In genomic region chr15:83150694-83151093, GRCm38 (mm10) we compare ENCODE assay signal across 16 mouse cellular contexts. TPM values are rescaled to one million over a fixed set of nuclear protein-coding genes. Genes with fewer than 3 reads are reported as not detected.
DNase-seq lines count a peak whose midpoint lies in the region; ATAC-seq and TF ChIP-seq lines count a peak whose summit lies in the region.
"Had no signal": no experiment of that assay in that cellular context is flagged by ENCODE, and none has a peak within 500 bp of the region (broad histone marks: within the 10 kb centered on the region; RNA-seq: fewer than 3 reads in every experiment).

No protein-coding gene starts in this region.

- H3K36me3 ChIP-seq in embryonic facial prominence, embryonic 12.5 days: peaks cover 20% of the 10 kb centered on the region
- peaks cover 44% of the 10 kb centered on the region for H3K36me3 ChIP-seq in embryonic facial prominence, embryonic 10.5 days (replicated peaks)
- H3K36me3 ChIP-seq in kidney, embryonic 14.5 days (ENCODE audit: control insufficient read depth, insufficient read depth, low read length): peaks cover 25% of the 10 kb centered on the region
- H3K36me3 ChIP-seq in midbrain, embryonic 12.5 days: peaks cover 35% of the 10 kb centered on the region
- peaks cover 47% of the 10 kb centered on the region for H3K36me3 ChIP-seq in midbrain, embryonic 10.5 days
- H3K36me3 ChIP-seq in liver, postnatal 0 days (replicated peaks; ENCODE audit: insufficient read depth, low read length): peaks cover 21% of the 10 kb centered on the region

- H3K4me3 ChIP-seq in embryonic facial prominence, embryonic 12.5 days: no peak overlapping the region
- H3K4me3 ChIP-seq in embryonic facial prominence, embryonic 10.5 days: no peak overlapping the region
- no peak overlapping the region for H3K4me3 ChIP-seq in kidney, embryonic 14.5 days (ENCODE audit: low read length)
- H3K4me3 ChIP-seq in midbrain, embryonic 12.5 days: no peak overlapping the region
- no peak overlapping the region for H3K4me3 ChIP-seq in midbrain, embryonic 10.5 days
- no peak overlapping the region for H3K4me3 ChIP-seq in liver, postnatal 0 days (ENCODE audit: low read depth, low read length)
- H3K4me3 ChIP-seq: hindbrain, embryonic 12.5 days; neural tube, embryonic 12.5 days had no signal

- H3K9ac ChIP-seq in embryonic facial prominence, embryonic 12.5 days: 0 out of 2 replicates have a peak overlapping the region, but pooled peaks have one; percentile 4
- no peak overlapping the region for H3K9ac ChIP-seq in kidney, embryonic 14.5 days (ENCODE audit: low read depth, low read length)
- H3K9ac ChIP-seq in midbrain, embryonic 12.5 days (replicated peaks): no peak overlapping the region
- H3K9ac ChIP-seq in liver, postnatal 0 days (replicated peaks): no peak overlapping the region
- H3K9ac ChIP-seq: limb, embryonic 13.5 days; neural tube, embryonic 12.5 days had no signal

- no peak overlapping the region for H3K27ac ChIP-seq in embryonic facial prominence, embryonic 12.5 days
- no peak overlapping the region for H3K27ac ChIP-seq in embryonic facial prominence, embryonic 10.5 days (replicated peaks)
- H3K27ac ChIP-seq in kidney, embryonic 14.5 days (ENCODE audit: low read depth, low read length): no peak overlapping the region
- H3K27ac ChIP-seq in midbrain, embryonic 12.5 days (replicated peaks): 0 out of 2 replicates have a peak overlapping the region, but pooled peaks have one; percentile 25
- no peak overlapping the region for H3K27ac ChIP-seq in midbrain, embryonic 10.5 days (replicated peaks)
- H3K27ac ChIP-seq in liver, postnatal 0 days (ENCODE audit: low read depth): peak overlapping the region; percentile 60; the same call in 1 of the 2 replicates

- no peak for DNase-seq in embryonic facial prominence, embryonic 10.5 days (ENCODE audit: low spot score)
- DNase-seq in kidney, adult 9 months: peak; percentile 52
- no peak for DNase-seq in midbrain, embryonic 10.5 days (ENCODE audit: low spot score)
- DNase-seq in liver, postnatal 0 days: no peak
- DNase-seq in embryo, embryonic 10.5 days (ENCODE audit: low spot score): no peak
- DNase-seq: gastrocnemius, postnatal 36 days; lung, postnatal 4 days had no signal

- H3K4me2 ChIP-seq in embryonic facial prominence, embryonic 12.5 days (replicated peaks): no peak overlapping the region
- H3K4me2 ChIP-seq in kidney, embryonic 14.5 days (replicated peaks; ENCODE audit: low read depth, low read length): no peak overlapping the region
- H3K4me2 ChIP-seq in midbrain, embryonic 12.5 days (replicated peaks): no peak overlapping the region
- H3K4me2 ChIP-seq in liver, postnatal 0 days (ENCODE audit: low read depth, low read length): no peak overlapping the region

- ATAC-seq in embryonic facial prominence, embryonic 12.5 days (ENCODE audit: insufficient number of reproducible peaks, insufficient read depth, low FRiP score, low TSS enrichment): no peak
- ATAC-seq in kidney, embryonic 14.5 days (ENCODE audit: low FRiP score, low TSS enrichment): no peak
- no peak for ATAC-seq in midbrain, embryonic 12.5 days (ENCODE audit: low FRiP score, low read depth)
- no peak for ATAC-seq in liver, postnatal 0 days
- ATAC-seq: midbrain, embryonic 16.5 days; Patski had no signal

- peaks cover 12% of the 10 kb centered on the region; the same call in 1 of the 2 replicates for H3K4me1 ChIP-seq in embryonic facial prominence, embryonic 12.5 days
- H3K4me1 ChIP-seq in embryonic facial prominence, embryonic 10.5 days: peaks cover 13% of the 10 kb centered on the region
- H3K4me1 ChIP-seq in kidney, embryonic 14.5 days (ENCODE audit: control insufficient read depth, insufficient read depth, low read length): peaks cover 5% of the 10 kb centered on the region; the same call in 1 of the 2 replicates
- peaks cover 21% of the 10 kb centered on the region for H3K4me1 ChIP-seq in midbrain, embryonic 12.5 days
- peaks cover 14% of the 10 kb centered on the region for H3K4me1 ChIP-seq in midbrain, embryonic 10.5 days
- H3K4me1 ChIP-seq in liver, postnatal 0 days (ENCODE audit: insufficient read depth): peaks cover 10% of the 10 kb centered on the region

- 86% methylated on average over 4 of the region's 4 CpGs for WGBS in embryonic facial prominence, embryonic 12.5 days
- WGBS in embryonic facial prominence, embryonic 10.5 days: 86% methylated on average over 4 of the region's 4 CpGs
- 89% methylated on average over 4 of the region's 4 CpGs for WGBS in kidney, embryonic 14.5 days
- 84% methylated on average over 4 of the region's 4 CpGs for WGBS in midbrain, embryonic 12.5 days
- WGBS in midbrain, embryonic 10.5 days: 90% methylated on average over 4 of the region's 4 CpGs
- 84% methylated on average over 4 of the region's 4 CpGs for WGBS in liver, postnatal 0 days (ENCODE audit: insufficient replicate concordance)

- no peaks in the 10 kb centered on the region for H3K9me3 ChIP-seq in embryonic facial prominence, embryonic 12.5 days
- H3K9me3 ChIP-seq in embryonic facial prominence, embryonic 10.5 days: no peaks in the 10 kb centered on the region
- no peaks in the 10 kb centered on the region for H3K9me3 ChIP-seq in kidney, embryonic 14.5 days (ENCODE audit: control insufficient read depth, low read length)
- H3K9me3 ChIP-seq in midbrain, embryonic 12.5 days: no peaks in the 10 kb centered on the region
- H3K9me3 ChIP-seq in midbrain, embryonic 10.5 days (replicated peaks): no peaks in the 10 kb centered on the region
- H3K9me3 ChIP-seq in liver, postnatal 0 days (ENCODE audit: low read length): no peaks in the 10 kb centered on the region
- H3K9me3 ChIP-seq: heart, embryonic 10.5 days; hindbrain, embryonic 12.5 days; limb, embryonic 13.5 days; neural tube, embryonic 12.5 days had no signal

- H3K27me3 ChIP-seq in embryonic facial prominence, embryonic 12.5 days: no peaks in the 10 kb centered on the region
- H3K27me3 ChIP-seq in embryonic facial prominence, embryonic 10.5 days (replicated peaks; ENCODE audit: low read depth, poor library complexity, severe bottlenecking): no peaks in the 10 kb centered on the region
- no peaks in the 10 kb centered on the region for H3K27me3 ChIP-seq in kidney, embryonic 14.5 days (ENCODE audit: control insufficient read depth, insufficient read depth, low read length)
- H3K27me3 ChIP-seq in midbrain, embryonic 12.5 days: no peaks in the 10 kb centered on the region
- no peaks in the 10 kb centered on the region for H3K27me3 ChIP-seq in midbrain, embryonic 10.5 days (ENCODE audit: low read depth, poor library complexity, severe bottlenecking)
- H3K27me3 ChIP-seq in liver, postnatal 0 days (ENCODE audit: insufficient read depth, low read length): no peaks in the 10 kb centered on the region
- H3K27me3 ChIP-seq: hindbrain, embryonic 12.5 days; limb, embryonic 13.5 days; neural tube, embryonic 12.5 days; Patski had no signal

- TF ChIP-seq CTCF in liver, postnatal 0 days (IDR thresholded peaks at IDR 0.05; ENCODE audit: low read depth): no peak

- TF ChIP-seq EP300 in liver, postnatal 0 days (IDR thresholded peaks at IDR 0.05; ENCODE audit: low read depth): no peak

RNA-seq across cellular contexts. Expression of gene Poldip3, which starts 1.5 kb away (rescaled TPM):
- polyA plus RNA-seq in embryonic facial prominence, embryonic 12.5 days (2016; fragmentation: Nextera tagmentation; extraction: Ambion mirVana): 169 and 172 TPM in 2 replicates
- 181 and 182 TPM in 2 replicates for polyA plus RNA-seq in embryonic facial prominence, embryonic 10.5 days (2016; fragmentation: Nextera tagmentation; extraction: Ambion mirVana)
- 117 and 173 TPM in 2 replicates for polyA plus RNA-seq in kidney, embryonic 14.5 days (2014; fragmentation: Nextera tagmentation; extraction: Ambion mirVana)
- 183 and 185 TPM in 2 replicates for polyA plus RNA-seq in midbrain, embryonic 12.5 days (2016; fragmentation: Nextera tagmentation; extraction: Ambion mirVana)
- polyA plus RNA-seq in midbrain, embryonic 10.5 days (2016; fragmentation: Nextera tagmentation; extraction: Ambion mirVana): 189 and 190 TPM in 2 replicates
- 30.2 and 32.5 TPM in 2 replicates for polyA plus RNA-seq in liver, postnatal 0 days (2015; fragmentation: Nextera tagmentation; extraction: Ambion mirVana)

RNA-seq across cellular contexts. Expression of gene Cyb5r3, which starts 21.7 kb away (rescaled TPM):
- polyA plus RNA-seq in embryonic facial prominence, embryonic 12.5 days (2016; fragmentation: Nextera tagmentation; extraction: Ambion mirVana): 107 and 111 TPM in 2 replicates
- polyA plus RNA-seq in embryonic facial prominence, embryonic 10.5 days (2016; fragmentation: Nextera tagmentation; extraction: Ambion mirVana): 194 and 204 TPM in 2 replicates
- 144 and 175 TPM in 2 replicates for polyA plus RNA-seq in kidney, embryonic 14.5 days (2014; fragmentation: Nextera tagmentation; extraction: Ambion mirVana)
- polyA plus RNA-seq in midbrain, embryonic 12.5 days (2016; fragmentation: Nextera tagmentation; extraction: Ambion mirVana): 139 and 148 TPM in 2 replicates
- 218 and 255 TPM in 2 replicates for polyA plus RNA-seq in midbrain, embryonic 10.5 days (2016; fragmentation: Nextera tagmentation; extraction: Ambion mirVana)
- polyA plus RNA-seq in liver, postnatal 0 days (2015; fragmentation: Nextera tagmentation; extraction: Ambion mirVana): 89.1 and 94.2 TPM in 2 replicates

RNA-seq across cellular contexts. Expression of gene Rrp7a, which starts 28.1 kb away (rescaled TPM):
- 52.3 and 59.3 TPM in 2 replicates for polyA plus RNA-seq in embryonic facial prominence, embryonic 12.5 days (2016; fragmentation: Nextera tagmentation; extraction: Ambion mirVana)
- 87.2 and 90.4 TPM in 2 replicates for polyA plus RNA-seq in embryonic facial prominence, embryonic 10.5 days (2016; fragmentation: Nextera tagmentation; extraction: Ambion mirVana)
- 50.2 and 50.4 TPM in 2 replicates for polyA plus RNA-seq in kidney, embryonic 14.5 days (2014; fragmentation: Nextera tagmentation; extraction: Ambion mirVana)
- 64.6 and 73.9 TPM in 2 replicates for polyA plus RNA-seq in midbrain, embryonic 12.5 days (2016; fragmentation: Nextera tagmentation; extraction: Ambion mirVana)
- 88.1 and 91.4 TPM in 2 replicates for polyA plus RNA-seq in midbrain, embryonic 10.5 days (2016; fragmentation: Nextera tagmentation; extraction: Ambion mirVana)
- polyA plus RNA-seq in liver, postnatal 0 days (2015; fragmentation: Nextera tagmentation; extraction: Ambion mirVana): 15.2 and 16.0 TPM in 2 replicates

Comparison
In these comparisons a context has a peak if more than half of its experiments do, and no peak if none do; other contexts are left out.
1. H3K27ac ChIP-seq: peak in midbrain, embryonic 12.5 days (single experiment) and liver, postnatal 0 days (single experiment); none in embryonic facial prominence, embryonic 12.5 days (single experiment), embryonic facial prominence, embryonic 10.5 days (single experiment), kidney, embryonic 14.5 days (single experiment) and midbrain, embryonic 10.5 days (single experiment).